Mouse (Mus musculus) gastrocnemius, adult 2 months (tissue): ENCODE data around the gene Hmgb3. TPM values are rescaled to one million over a fixed set of nuclear protein-coding genes. Genes with fewer than 3 reads are reported as not detected.
A peak's percentile ranks its signal among the peaks of the same experiment; 100 is the strongest.

Experiments
- DNase-seq: peaks from one replicate; pipeline ENCODE4 v3.0.0; 2022
- H3K27ac ChIP-seq: fragments of 200-600 bp; 2 replicates; pipeline ENCODE4 v1.8.1; 2022; ENCODE audit warnings: mild to moderate bottlenecking
- H3K4me3 ChIP-seq: fragments of 200-600 bp; 2 replicates; pipeline ENCODE4 v1.8.1; 2022; ENCODE audit warnings: mild to moderate bottlenecking, moderate library complexity
- CTCF ChIP-seq: fragments of 200-600 bp; IDR thresholded peaks from 2 replicates; pipeline ENCODE4 v1.8.1; 2022; ENCODE audit warnings: antibody characterized with exemption, mild to moderate bottlenecking, moderate library complexity
- intact Hi-C: fragments of 180-260 bp; cut with DNase I; formaldehyde crosslinking; loops from one replicate; pipeline ENCODE4 v1.15.1; 2025
- microRNA-seq: library from miRNA; unstranded; fragments of <30 nt; microRNA quantifications from one replicate; pipeline ENCODE4 v1.2.0, GENCODE M21; 2021
- total RNA-seq, 2 experiments: library from RNA; stranded (reverse); gene quantifications; 2 replicates each; pipeline ENCODE4 v1.2.3; 2021

The Hmgb3 gene
- total RNA-seq, 2 experiments from 2014 or later = 7.8 to 9.9 TPM

DNA sequence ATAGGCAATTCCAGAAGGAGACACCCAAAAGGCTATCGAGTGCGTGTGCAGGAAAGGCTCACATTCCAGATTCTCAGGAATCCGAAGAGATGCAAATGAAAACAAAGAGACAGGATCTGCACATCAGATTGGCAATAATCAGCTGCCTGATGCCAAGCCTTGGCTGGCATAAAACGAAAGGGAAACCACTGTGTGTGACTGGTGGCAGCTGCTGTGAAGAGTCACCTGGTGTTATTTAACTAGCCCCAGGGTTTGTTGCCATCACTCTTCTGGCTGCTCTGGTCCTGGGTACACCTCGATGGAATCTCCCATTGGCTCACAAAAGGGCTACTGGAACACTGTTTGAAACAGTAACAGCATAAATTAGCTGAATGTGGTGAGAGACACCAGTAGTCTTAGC is 11.0 kb upstream of the Hmgb3 start:
- Histone ChIP-seq H3K27ac (no peak overlapping the region), H3K4me3 (no peak overlapping the region)
- intact Hi-C loops = no loop called here
- TF ChIP-seq CTCF = no peak
- DNase-seq = no peak

DNA sequence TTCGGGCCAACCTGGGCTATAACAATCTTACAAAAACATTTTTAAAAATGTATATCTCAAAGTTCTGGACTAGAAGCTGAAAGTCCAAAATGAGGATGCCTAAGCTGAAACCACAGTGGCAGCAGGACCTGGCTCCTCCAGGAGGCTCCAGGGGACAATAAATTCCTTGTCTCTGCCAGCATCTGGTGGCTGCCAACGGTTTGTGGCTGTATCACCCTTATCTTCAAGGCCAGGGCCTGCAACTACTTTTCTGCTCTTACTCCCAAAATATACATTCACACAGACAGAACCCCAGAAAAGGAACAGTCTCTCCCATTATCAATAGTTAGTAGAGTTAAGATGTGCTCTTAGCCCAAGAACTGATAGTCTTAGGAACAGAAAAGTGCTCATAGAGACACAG is 10.6 kb upstream of the Hmgb3 start:
- no peak for TF ChIP-seq CTCF
- no peak overlapping the region for H3K4me3 ChIP-seq

DNA sequence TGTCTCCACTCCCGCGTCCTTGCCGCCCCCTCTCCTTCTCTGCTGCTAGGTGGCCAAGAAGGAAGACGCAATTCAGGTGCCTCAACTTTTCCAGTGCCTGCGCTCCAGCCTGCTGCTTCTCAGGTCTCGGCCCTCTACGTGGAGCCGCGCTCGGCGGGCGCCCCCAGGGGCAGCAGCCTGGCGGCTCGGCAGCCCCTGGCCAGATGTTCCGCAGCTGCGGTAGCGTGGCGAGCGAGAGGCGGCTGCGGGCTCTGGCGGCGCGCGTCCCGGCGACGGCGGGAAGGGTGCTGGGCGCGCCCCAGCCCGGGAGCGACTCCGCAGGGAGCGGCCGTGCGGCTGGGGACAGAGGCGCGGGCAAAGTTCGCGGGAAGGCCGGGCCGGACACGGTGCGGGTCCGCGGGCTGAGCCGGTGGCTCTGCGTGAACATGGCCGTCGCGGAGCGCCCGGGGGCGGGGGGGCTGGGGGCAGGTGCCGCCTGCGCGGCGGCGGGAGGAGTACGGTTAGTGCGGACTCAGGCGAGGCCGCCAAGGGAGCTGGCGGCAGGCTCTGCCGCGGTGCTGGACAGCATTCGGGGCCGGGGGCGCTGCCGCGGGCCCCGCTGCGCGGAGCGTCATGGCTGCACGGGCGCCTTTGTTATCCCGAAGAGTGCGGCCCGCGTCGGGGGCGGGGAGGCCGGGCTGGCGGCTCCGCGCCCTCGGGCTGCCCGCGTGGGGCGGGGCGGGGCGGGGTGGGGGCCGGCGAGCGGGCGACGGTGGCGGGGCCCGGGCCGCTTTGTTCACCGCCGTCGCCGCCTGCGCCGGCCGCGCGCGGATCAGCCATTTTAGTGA is 610 bp downstream of the Hmgb3 start:
- intact Hi-C loops = loop anchor here (5.0 kb wide), 2 partner anchors 64 to 129 kb away; partner anchors contain the start of gene Cd99l2
- H3K27ac ChIP-seq = peak overlapping the region; percentile 61

More for the DNA sequence above, 10.6 kb upstream of the Hmgb3 start:
- intact Hi-C loops = no loop called here
- H3K27ac ChIP-seq = no peak overlapping the region
- no peak for DNase-seq

DNA sequence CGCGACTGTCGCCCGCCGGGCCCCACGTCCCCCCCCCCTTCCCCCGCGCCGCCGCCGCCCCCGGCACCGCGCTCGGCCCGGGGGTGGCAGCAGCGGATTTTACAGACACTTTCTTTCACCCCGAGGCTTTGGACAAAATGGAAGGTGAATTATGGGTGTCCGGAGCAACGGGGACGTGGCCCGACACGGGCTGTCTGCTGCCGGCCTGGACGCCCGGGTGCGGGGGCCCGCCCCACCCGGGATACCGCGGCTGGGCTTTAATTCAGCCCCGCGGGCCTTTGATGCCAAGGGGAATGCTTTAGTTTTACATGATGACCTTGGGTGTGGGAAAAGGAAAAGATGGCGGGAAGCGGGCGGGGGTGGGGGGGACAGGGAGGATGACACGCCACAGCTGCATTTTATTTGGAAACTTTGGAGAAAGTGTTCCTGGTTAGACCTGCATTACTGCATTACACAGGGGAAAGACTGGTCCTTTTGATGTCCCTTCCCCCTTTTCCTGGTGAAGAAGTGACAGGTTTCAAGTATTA is 1.3 kb downstream of the Hmgb3 start:
- intact Hi-C loops = loop anchor here (5.0 kb wide), 2 partner anchors 65 to 130 kb away; partner anchors contain the start of gene Cd99l2
- Histone ChIP-seq H3K27ac (no peak overlapping the region), H3K4me3 (peak overlapping the region; percentile 83)
- no peak for TF ChIP-seq CTCF
- no peak for DNase-seq

More for the DNA sequence above, 610 bp downstream of the Hmgb3 start:
- DNase-seq = peak; percentile 30
- peak overlapping the region; percentile 83 for H3K4me3 ChIP-seq
- no peak for TF ChIP-seq CTCF

DNA sequence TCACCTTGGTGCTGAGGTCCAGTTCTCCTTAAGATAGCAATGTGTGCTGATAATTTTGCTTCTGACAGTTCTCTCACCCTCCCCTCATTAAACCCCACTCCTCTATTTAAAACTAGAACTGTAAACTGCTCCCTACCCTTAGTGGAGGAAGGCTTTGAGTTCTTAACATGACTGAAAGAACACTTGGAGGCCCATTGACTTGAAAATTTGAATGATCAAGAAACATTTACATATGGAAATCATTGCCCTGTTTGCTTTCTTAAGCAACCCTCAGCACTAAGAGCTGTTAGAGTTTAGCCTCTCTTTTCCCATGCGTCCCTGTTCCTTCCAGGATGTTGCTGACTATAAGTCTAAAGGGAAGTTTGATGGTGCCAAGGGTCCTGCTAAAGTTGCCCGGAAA is 3.6 kb downstream of the Hmgb3 start:
- intact Hi-C loops = loop anchor here (5.0 kb wide), 2 partner anchors 67 to 132 kb away; partner anchors contain the start of gene Cd99l2
- TF ChIP-seq CTCF = no peak
- no peak for DNase-seq

DNA sequence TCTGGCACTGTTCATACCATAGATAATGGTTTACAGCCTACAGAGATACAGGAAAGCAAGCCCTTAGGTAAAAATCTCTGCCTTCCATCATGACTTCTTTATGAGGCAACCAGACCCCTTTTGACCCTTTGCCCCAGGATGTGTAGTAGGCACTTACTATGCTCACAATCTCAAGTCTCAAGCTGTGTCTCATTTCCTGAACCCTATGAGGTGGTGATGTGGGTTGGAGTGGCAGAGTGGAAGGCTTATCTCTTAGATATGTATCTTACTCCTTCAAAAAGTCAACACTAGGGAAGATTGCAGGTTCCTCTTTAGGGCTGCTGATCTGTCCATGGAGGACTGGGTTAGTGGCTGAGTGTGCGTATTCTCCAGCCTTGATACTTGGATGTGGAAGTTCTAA is 5.1 kb downstream of the Hmgb3 start:
- intact Hi-C loops = no loop called here

More for the DNA sequence above, 3.6 kb downstream of the Hmgb3 start:
- no peak overlapping the region for H3K4me3 ChIP-seq
- no peak overlapping the region for H3K27ac ChIP-seq

DNA sequence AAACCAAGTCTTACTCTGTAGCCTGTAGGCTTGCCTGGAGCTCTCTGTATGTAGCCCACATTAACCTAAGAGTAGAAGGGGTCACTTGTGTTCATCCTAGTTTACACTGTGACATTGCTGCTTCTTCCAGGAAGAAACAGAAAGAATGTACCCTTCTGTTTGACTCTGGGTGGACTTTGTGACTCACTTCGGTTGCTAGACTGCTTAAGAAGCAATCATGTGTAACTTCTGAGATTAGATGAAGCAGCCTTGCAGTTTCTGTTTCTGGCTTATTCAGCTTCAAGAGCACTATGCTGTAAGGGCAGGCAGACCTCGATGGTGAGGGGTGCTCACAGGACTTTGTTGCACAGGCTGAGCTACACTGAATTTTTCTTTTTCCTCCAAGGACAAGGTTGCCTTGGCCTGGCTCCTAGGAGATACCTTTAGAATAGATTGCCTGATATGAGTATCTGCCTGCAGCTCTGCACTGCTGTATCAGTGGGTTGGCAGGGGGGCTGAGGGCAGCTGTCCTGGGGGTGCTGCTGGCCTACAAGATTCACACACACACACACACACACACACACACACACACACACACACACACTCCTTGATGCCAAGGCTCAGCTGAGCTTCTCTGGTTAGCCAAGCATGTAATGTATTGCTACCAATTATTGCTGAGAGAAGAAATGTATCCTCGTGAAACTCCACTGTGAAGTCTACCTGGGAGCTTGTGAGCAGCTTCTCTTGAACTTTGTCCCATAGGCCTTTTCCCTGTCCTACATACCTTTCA is 17.6 kb downstream of the Hmgb3 start:
- no peak for DNase-seq
- no peak overlapping the region for H3K27ac ChIP-seq
- TF ChIP-seq CTCF = no peak
- no peak overlapping the region for H3K4me3 ChIP-seq
- intact Hi-C loops = no loop called here

More for the DNA sequence above, 5.1 kb downstream of the Hmgb3 start:
- Histone ChIP-seq H3K27ac (no peak overlapping the region), H3K4me3 (no peak overlapping the region)
- TF ChIP-seq CTCF = no peak
- DNase-seq = no peak

DNA sequence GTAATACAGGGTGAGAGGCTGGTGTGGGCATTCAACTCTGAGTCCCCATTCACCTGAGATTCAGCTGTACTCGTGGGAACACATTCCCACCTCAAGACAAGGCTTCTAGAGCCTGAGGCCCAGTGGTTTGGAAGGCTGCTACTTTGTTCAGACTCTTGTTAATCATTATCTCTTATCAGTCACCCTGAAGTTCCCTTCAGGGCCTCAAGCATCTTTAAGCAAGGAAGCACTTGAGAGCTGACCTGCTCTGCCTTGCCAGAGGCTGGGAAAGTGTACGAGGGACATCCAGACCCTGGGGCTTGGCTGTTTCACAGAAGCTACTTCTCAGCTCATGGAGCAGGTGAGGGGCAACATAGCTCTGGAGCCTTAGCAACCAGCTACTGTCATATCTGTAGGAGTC is 19.8 kb downstream of the Hmgb3 start:
- TF ChIP-seq CTCF = no peak
- Histone ChIP-seq H3K27ac (no peak overlapping the region), H3K4me3 (no peak overlapping the region)
- intact Hi-C loops = no loop called here
- no peak for DNase-seq

DNA sequence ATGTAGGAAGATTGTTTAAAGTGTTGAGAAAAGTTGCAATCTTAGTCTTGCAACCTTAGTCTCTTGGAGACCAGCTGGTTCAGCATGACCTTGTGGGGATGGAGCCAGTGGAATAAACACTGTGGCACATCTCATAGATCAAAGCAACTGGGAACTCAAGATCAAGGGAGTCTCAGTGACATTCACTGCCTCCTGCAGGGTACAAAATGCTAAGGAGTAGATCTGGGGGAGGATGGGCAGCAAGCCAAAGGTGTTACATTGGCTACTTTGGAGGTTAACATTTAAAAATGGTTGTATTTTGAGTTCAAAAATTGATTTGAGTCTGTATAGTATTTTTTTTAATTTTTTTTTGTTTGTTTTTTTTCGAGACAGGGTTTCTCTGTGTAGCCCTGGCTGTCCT is 33.5 kb downstream of the Hmgb3 start:
- no peak for DNase-seq
- Histone ChIP-seq H3K4me3 (no peak overlapping the region), H3K27ac (no peak overlapping the region)
- no peak for TF ChIP-seq CTCF
- intact Hi-C loops = no loop called here

DNA sequence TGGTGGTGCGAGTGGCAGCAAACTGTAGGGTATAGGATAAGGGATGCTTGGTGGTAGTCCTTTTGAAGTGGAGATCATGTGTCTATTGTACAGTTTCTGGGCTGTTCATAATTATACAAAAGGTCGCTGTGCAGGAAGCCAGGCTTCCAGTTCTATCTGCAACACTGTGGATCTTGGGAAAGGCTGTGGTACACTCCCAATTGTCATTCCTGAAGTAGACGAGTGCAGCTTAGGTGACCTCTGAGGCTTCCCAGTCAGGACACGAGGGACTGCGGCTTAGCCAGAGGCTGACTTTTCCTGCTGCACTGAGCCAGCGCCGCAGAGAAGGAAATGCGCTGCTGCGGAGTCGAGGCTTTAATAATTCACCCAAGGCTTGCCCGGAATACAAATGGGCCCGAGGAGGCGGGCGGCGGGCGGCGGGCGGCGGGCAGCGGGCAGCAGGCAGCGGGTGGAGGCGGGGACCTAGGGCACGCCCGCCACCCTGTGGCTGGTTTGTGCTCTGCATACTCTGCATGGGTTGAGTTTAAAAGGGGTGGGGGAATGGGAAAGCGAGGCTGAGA is 45.4 kb downstream of the Hmgb3 start:
- intact Hi-C loops = loop anchor here (1.0 to 2.0 kb wide), 2 partner anchors 173 to 176 kb away; no protein-coding TSS in a partner anchor
- Histone ChIP-seq H3K4me3 (peak overlapping the region; percentile 57), H3K27ac (no peak overlapping the region)
- DNase-seq = peak; percentile 64
- TF ChIP-seq CTCF = peak; percentile 76

Small RNA genes within 50 kb of the gene (microRNA-seq; reads per million reads assigned to microRNA genes)
- not detected for gene Gm23945

Other genes starting within 250 kb of the Hmgb3 start
- gene Mtmr1, start 191.2 kb upstream of the Hmgb3 start, total RNA-seq = 10 to 100 TPM; 36.6 to 42.0 TPM
- gene Cd99l2, start 63.1 kb upstream of the Hmgb3 start, total RNA-seq = 10 to 100 TPM; 51.4 to 53.5 TPM
- not detected for gene Gpr50, start 107.7 kb downstream of the Hmgb3 start, total RNA-seq